Mouse (Mus musculus) lung, postnatal 25 days (tissue): Measurements from ENCODE around the gene Vwa7.
A peak's percentile ranks its signal among the peaks of the same experiment; 100 is the strongest.
"Not testable (repeated sequence)": the region's sequence is repeated elsewhere in the genome, so short reads cannot be mapped to it uniquely, and the experiment has no call there.

Experiments used
- DNase-seq: peaks from one replicate; pipeline ENCODE4 v3.0.0; 2022; ENCODE audit warnings: low spot score

The Vwa7 gene

GRCm38 (mm10) chr17:35021842-35022477 lies 5.6 kb downstream of the Vwa7 start:
- DNase-seq, result peak; percentile 75

- no peak for DNase-seq
Observed at GRCm38 (mm10) chr17:35022541-35023060, 6.2 kb downstream of the Vwa7 start.

DNA sequence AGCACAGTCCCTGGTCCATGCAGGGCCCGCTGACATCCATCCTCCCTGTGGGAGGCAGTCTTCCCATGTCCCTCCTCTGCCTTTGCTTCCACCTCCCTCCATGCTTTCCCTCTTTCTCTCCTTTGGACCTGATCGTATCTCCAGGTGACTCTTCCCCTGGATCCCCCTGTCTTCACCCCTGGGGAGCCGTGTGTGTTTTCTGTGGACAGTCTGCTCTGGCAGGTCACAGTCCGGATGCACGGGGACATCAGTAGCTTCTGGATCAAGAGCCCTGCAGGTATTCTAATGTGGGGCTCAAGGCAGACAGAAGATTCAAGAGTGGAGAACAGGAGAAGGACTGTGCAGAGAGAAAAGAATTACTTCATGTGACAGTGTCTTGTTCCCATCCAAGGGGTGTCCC lies 6.8 kb downstream of the Vwa7 start:
- no peak for DNase-seq

GRCm38 (mm10) chr17:35023756-35024155 lies 7.4 kb downstream of the Vwa7 start:
- no peak for DNase-seq

- DNase-seq, result no peak
Observed at GRCm38 (mm10) chr17:35024261-35024660, 7.9 kb downstream of the Vwa7 start.

GRCm38 (mm10) chr17:35024691-35025488 lies 8.5 kb downstream of the Vwa7 start:
- DNase-seq, result no peak

- DNase-seq, result no peak
Observed at GRCm38 (mm10) chr17:35026206-35026605, 9.8 kb downstream of the Vwa7 start.

DNA sequence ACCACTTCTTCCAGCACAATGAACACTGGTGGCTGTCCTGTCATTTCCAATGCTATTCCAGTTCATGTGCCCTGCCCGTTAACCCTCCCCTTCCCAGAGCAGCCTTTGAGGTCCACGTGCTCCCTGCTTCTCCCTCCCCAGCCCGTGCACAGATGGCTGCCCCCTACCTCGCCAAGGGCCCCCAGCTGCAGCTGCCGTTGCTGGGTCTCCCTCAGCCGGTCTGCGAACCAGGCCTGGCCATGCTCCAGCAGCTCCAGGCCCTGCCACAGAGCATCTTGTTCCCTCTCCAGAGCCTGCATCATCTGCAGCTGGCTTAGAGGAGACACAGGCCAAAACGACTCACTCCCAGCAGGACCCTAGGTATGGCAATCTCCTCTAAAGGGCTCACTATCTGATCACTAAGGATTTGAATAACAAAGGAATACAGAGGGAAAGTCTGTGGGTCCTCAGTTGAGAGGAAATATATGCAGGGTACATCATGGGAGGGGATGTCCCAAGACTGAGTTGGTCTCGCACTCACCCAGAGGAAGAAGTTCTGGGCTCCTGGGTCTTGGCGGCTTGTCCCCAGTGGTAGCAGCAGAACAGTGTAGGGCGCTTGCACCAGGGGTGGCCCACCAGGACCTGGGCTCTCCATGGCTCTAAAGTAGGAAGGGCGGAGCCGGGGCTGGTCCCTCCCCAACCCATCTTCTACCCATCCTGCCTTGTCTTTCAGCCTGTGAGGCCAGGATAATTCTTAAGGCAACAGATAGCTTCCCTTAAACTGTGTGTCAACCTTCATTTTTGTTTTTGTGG lies 11.1 kb downstream of the Vwa7 start, which contains the start of gene Sapcd1:
Gene Sapcd1 (minus strand): TSS at position 740 of the 792 bp plus-strand sequence.
- DNase-seq, result no peak

DNA sequence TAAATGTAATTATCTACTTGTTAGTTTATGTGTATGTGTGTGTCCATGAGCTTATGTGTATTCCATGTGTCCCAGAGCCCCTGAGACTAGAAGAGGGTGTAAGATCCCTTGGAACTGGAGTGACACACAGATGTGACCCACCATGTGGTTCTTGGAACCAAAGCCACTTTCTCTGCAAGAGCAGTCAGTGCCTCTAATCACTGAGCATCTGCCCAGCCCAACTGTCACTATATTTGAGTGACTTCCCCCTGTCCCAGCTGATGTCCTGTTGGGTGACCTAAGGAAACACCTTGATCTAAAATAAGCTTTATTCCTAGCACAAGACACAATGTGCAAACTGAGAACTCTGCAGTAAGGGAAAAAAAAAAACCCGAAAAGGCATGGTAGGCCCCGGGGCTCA lies 11.9 kb downstream of the Vwa7 start:
- no peak for DNase-seq

- DNase-seq, result peak; percentile 30
Observed at GRCm38 (mm10) chr17:35029691-35030532, 13.5 kb downstream of the Vwa7 start.

GRCm38 (mm10) chr17:35031272-35031671 lies 14.9 kb downstream of the Vwa7 start:
- no peak for DNase-seq

DNA sequence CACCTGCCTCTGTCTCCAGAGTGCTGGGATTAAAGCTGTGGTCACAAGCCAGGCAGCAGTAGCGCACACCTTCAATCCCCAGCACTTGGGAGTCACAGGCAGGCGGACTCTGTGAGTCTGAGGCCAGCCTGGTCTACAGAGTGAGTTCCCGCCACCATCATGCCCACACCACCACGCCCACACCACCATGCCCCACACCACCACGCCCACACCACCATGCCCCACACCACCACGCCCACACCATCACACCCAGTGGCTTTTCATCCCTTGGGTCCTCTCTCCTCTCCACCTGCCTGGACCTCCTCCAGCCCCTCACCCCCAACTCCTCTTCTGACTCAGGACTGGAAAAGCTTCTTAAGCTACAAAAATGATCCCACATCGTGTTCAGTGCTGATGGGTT lies 15.5 kb downstream of the Vwa7 start:
- DNase-seq, result no peak

DNA sequence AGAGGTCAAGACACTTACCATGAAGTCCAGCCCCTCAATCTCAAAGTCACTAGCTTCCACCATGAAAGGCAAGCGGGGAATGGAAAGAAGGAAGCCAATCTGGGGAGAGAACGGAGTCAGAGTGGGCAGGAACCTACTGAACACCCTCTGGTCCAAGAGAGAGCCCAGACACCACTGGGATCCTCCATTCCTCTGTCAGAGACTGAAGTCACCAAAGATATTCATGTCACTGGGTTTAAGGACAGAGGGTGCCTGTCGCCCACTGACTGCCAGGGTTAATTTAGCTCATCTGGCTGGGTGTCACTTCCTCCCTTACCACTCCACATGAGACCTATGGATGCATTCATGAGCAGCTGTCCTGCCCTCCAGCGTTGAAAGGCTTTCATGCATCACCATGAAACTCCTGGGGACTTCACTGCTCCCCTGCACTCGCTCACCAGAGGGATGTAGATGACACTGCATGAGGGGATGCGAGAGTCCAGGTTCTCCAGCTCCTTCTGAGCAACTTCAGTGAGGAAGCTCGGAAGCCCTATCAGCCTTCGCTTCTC lies 16.0 kb downstream of the Vwa7 start:
- DNase-seq, result no peak

GRCm38 (mm10) chr17:35033703-35034102 lies 17.3 kb downstream of the Vwa7 start:
- not testable (repeated sequence) for DNase-seq

DNA sequence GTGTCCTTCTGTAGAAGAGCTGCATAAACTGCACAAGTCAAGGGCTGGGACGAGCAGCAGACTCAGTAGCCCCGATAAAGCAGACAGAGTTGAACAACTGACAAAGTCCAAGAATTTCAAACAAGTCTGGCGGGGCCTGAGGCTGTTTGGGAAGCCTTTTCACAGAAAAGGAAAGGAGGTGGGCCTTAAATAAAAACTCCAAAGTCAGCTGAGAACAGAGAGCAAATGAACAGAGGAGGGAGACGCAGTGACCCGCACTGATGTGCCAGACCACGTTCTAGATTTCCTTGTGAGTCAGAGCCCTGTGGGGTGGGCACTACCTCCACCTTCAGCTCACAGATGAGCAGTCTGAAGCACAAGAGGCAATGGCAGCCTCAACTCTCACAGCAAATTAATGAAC lies 18.5 kb downstream of the Vwa7 start:
- no peak for DNase-seq

DNA sequence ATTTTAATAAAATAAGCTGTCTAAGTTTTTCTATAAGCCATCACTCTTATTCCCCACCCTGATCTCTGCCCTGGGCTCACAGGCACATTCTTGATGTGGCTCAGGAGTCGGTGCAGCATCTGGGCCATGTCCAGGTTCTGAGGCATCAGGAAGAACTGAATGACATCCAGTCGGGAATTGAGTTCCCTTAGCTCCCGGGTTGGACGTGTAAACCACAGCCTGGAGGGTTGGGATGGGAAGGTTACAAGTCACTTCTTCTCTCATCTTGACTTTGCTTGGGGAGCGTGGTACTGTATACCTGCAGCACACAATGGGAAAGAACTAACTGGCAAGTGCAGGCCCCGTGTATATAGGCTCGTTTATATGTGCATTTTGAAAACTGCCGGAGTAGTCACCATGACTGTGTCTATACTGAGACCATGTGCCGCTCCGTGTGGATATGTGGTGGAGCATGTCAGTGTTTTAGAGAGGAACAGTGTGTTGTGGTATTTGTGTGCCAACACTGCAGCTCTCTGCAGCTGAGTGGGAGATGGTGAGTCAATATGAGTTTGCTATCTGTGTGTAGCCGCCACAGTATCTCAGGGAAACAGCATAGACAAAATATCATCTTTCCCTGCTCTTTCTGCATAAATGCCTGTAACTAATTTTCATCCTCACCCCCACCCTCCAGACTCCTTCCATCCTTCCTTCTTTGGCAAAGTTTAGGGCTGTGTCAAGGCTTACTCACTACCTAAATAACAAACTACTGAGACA lies 22.9 kb downstream of the Vwa7 start:
- DNase-seq, result no peak

- DNase-seq, result no peak
Observed at GRCm38 (mm10) chr17:35043794-35044193, 27.4 kb downstream of the Vwa7 start.

GRCm38 (mm10) chr17:35044904-35045806 lies 28.8 kb downstream of the Vwa7 start:
- no peak for DNase-seq
